Mouse (Mus musculus): ENCODE measurements around the gene Sypl2. TPM values are rescaled to one million over a fixed set of nuclear protein-coding genes. Genes with fewer than 3 reads are reported as not detected.
"Not testable (repeated sequence)": the region's sequence is repeated elsewhere in the genome, so short reads cannot be mapped to it uniquely, and the experiment has no call there.

The Sypl2 gene
- polyA plus RNA-seq (2012; rRNA removed) = 0.18 and 3.1 TPM in 2 replicates

- H3K4me1 ChIP-seq (ENCODE audit: control insufficient read depth, insufficient read depth, low read length) = peaks cover 5% of the 10 kb centered on the region; the same call in 1 of the 2 replicates
- peak; percentile 36 for DNase-seq
- peak within 1 kb of the TSS; percentile 52 for H3K4me3 ChIP-seq (replicated peaks; ENCODE audit: extremely low read depth, low read depth, low read length)
- TF ChIP-seq CTCF (IDR thresholded peaks at IDR 0.05; ENCODE audit: insufficient read depth, low read length) (no peak), POLR2A (IDR thresholded peaks at IDR 0.05; ENCODE audit: borderline replicate concordance, extremely low read depth, low read depth, low read length) (no peak)
- WGBS = 7% methylated on average over 44 of the region's 44 CpGs
Measured at GRCm38 (mm10) chr3:108226558-108227350, at the start of gene Sypl2. Sypl2 (minus strand) TSS chr3:108226648.

GRCm38 (mm10) chr3:108259319-108259718, 32.9 kb upstream of the Sypl2 start:
- DNase-seq = no peak
- Histone ChIP-seq H3K4me1 (ENCODE audit: control insufficient read depth, insufficient read depth, low read length) (peaks cover 3% of the 10 kb centered on the region), H3K4me3 (replicated peaks; ENCODE audit: extremely low read depth, low read depth, low read length) (no peak overlapping the region)
- TF ChIP-seq CTCF (IDR thresholded peaks at IDR 0.05; ENCODE audit: insufficient read depth, low read length) (no peak), POLR2A (IDR thresholded peaks at IDR 0.05; ENCODE audit: borderline replicate concordance, extremely low read depth, low read depth, low read length) (no peak)
- 59% methylated on average over 3 of the region's 3 CpGs for WGBS

- H3K4me1 ChIP-seq (ENCODE audit: control insufficient read depth, insufficient read depth, low read length) = peaks cover 3% of the 10 kb centered on the region
- DNase-seq = no peak
- H3K4me3 ChIP-seq (replicated peaks; ENCODE audit: extremely low read depth, low read depth, low read length) = peak overlapping the region; percentile 74
- TF ChIP-seq CTCF (IDR thresholded peaks at IDR 0.05; ENCODE audit: insufficient read depth, low read length) (no peak), POLR2A (IDR thresholded peaks at IDR 0.05; ENCODE audit: borderline replicate concordance, extremely low read depth, low read depth, low read length) (no peak)
- WGBS = 30% methylated on average over 3 of the region's 3 CpGs
Measured at GRCm38 (mm10) chr3:108257831-108258500, 31.5 kb upstream of the Sypl2 start.

- WGBS = under 1% methylated on average over 79 of the region's 79 CpGs
- no peak for TF ChIP-seq CTCF (IDR thresholded peaks at IDR 0.05; ENCODE audit: insufficient read depth, low read length)
- peak; percentile 59; the same call in 1 of the 2 replicates for TF ChIP-seq POLR2A (IDR thresholded peaks at IDR 0.05; ENCODE audit: borderline replicate concordance, extremely low read depth, low read depth, low read length)
- Histone ChIP-seq H3K4me3 (replicated peaks; ENCODE audit: extremely low read depth, low read depth, low read length) (peak within 1 kb of the TSS; percentile 74), H3K4me1 (ENCODE audit: control insufficient read depth, insufficient read depth, low read length) (peaks cover 3% of the 10 kb centered on the region)
- peak; percentile 90 for DNase-seq
Measured at GRCm38 (mm10) chr3:108256719-108257637, 30.5 kb upstream of the Sypl2 start, which contains the start of gene Psma5. Psma5 (plus strand) TSS chr3:108256926.

GRCm38 (mm10) chr3:108246857-108247256, 20.4 kb upstream of the Sypl2 start:
- 53% methylated on average over 2 of the region's 2 CpGs for WGBS
- no peak for DNase-seq
- TF ChIP-seq CTCF (IDR thresholded peaks at IDR 0.05; ENCODE audit: insufficient read depth, low read length) (no peak), POLR2A (IDR thresholded peaks at IDR 0.05; ENCODE audit: borderline replicate concordance, extremely low read depth, low read depth, low read length) (no peak)
- Histone ChIP-seq H3K4me1 (ENCODE audit: control insufficient read depth, insufficient read depth, low read length) (no peaks in the 10 kb centered on the region), H3K4me3 (replicated peaks; ENCODE audit: extremely low read depth, low read depth, low read length) (no peak overlapping the region)

- 90% methylated on average over 3 of the region's 3 CpGs for WGBS
Measured at GRCm38 (mm10) chr3:108241243-108241839, 14.9 kb upstream of the Sypl2 start.

GRCm38 (mm10) chr3:108237474-108238102, 11.1 kb upstream of the Sypl2 start:
- not testable (repeated sequence) for H3K4me1 ChIP-seq (ENCODE audit: control insufficient read depth, insufficient read depth, low read length); DNase-seq; H3K4me3 ChIP-seq (replicated peaks; ENCODE audit: extremely low read depth, low read depth, low read length)
- 83% methylated on average over 4 of the region's 4 CpGs for WGBS

More at GRCm38 (mm10) chr3:108241243-108241839, 14.9 kb upstream of the Sypl2 start:
- no peaks in the 10 kb centered on the region for H3K4me1 ChIP-seq (ENCODE audit: control insufficient read depth, insufficient read depth, low read length)
- no peak for DNase-seq
- H3K4me3 ChIP-seq (replicated peaks; ENCODE audit: extremely low read depth, low read depth, low read length) = no peak overlapping the region
- no peak for TF ChIP-seq CTCF (IDR thresholded peaks at IDR 0.05; ENCODE audit: insufficient read depth, low read length)
- TF ChIP-seq POLR2A (IDR thresholded peaks at IDR 0.05; ENCODE audit: borderline replicate concordance, extremely low read depth, low read depth, low read length) = no peak

- Histone ChIP-seq H3K4me3 (replicated peaks; ENCODE audit: extremely low read depth, low read depth, low read length) (no peak overlapping the region), H3K4me1 (ENCODE audit: control insufficient read depth, insufficient read depth, low read length) (peaks cover 3% of the 10 kb centered on the region; the same call in 1 of the 2 replicates)
- 66% methylated on average over 4 of the region's 4 CpGs for WGBS
- TF ChIP-seq POLR2A (IDR thresholded peaks at IDR 0.05; ENCODE audit: borderline replicate concordance, extremely low read depth, low read depth, low read length) (no peak), CTCF (IDR thresholded peaks at IDR 0.05; ENCODE audit: insufficient read depth, low read length) (no peak)
- DNase-seq = no peak
Measured at GRCm38 (mm10) chr3:108231646-108232045, 5.2 kb upstream of the Sypl2 start.
